Comparison of ENCODE assay signal across 27 mouse cellular contexts in genomic region chr1:86972693-86973092, GRCm38 (mm10).
DNase-seq lines count a peak whose midpoint lies in the region; ATAC-seq and TF ChIP-seq lines count a peak whose summit lies in the region.
"Had no signal": no experiment of that assay in that cellular context is flagged by ENCODE, and none has a peak within 500 bp of the region (broad histone marks: within the 10 kb centered on the region; RNA-seq: fewer than 3 reads in every experiment).

No protein-coding gene starts in this region.

- no peak overlapping the region for H3K4me3 ChIP-seq in layer of hippocampus, adult 2 months
- H3K4me3 ChIP-seq: erythroblast, embryonic 14.5 days; heart, adult 2 months; heart, embryonic 12.5 days; intestine, embryonic 15.5 days; liver, embryonic 15.5 days; lung, embryonic 15.5 days had no signal

- ATAC-seq in megakaryocyte progenitor cell, adult 5-6 weeks (replicated peaks; ENCODE audit: poor library complexity): 0 out of 2 replicates have a peak, but pooled peaks have one; percentile 37
- ATAC-seq: forebrain, embryonic 14.5 days; hindbrain, embryonic 16.5 days; intestine, embryonic 15.5 days; midbrain, embryonic 16.5 days had no signal

- TF ChIP-seq CTCF in layer of hippocampus, adult 2 months (conservative IDR thresholded peaks at IDR 0.05): peak; percentile 29; the same call in 1 of the 2 replicates

- H3K27ac ChIP-seq in layer of hippocampus, adult 2 months: no peak overlapping the region
- H3K27ac ChIP-seq: heart, adult 2 months; intestine, embryonic 15.5 days; liver, embryonic 15.5 days; lung, embryonic 15.5 days had no signal

- no peak for DNase-seq in layer of hippocampus, adult 2 months (ENCODE audit: low spot score in 2 of 2)
- DNase-seq in layer of hippocampus, adult 8-10 months (ENCODE audit: low spot score in 2 of 2): no peak
- DNase-seq in A20 (ENCODE audit: low read depth, low spot score) (peak; percentile 39), MEL-GATA-1-ER (ENCODE audit: extremely low read depth, low read depth) (peak; percentile 9)
- DNase-seq in cerebellum, adult 18-20 months: no peak
- no peak for DNase-seq in kidney, postnatal 36 days
- no peak for DNase-seq in right cerebral cortex, postnatal 14 days
- DNase-seq: adrenal gland, postnatal 36 days; cerebellum, adult 2 months; cerebellum, postnatal 14 days; gastrocnemius, postnatal 36 days; heart, adult 2 months; kidney, adult 8-10 months; kidney, postnatal 14 days; left cerebral cortex, postnatal 4 days; right cerebral cortex, adult 18-20 months; right cerebral cortex, postnatal 4 days; thymus, postnatal 4 days had no signal

Comparison
In these comparisons a context has a peak if more than half of its experiments do, and no peak if none do; other contexts are left out.
1. DNase-seq: peak in A20 (single experiment) and MEL-GATA-1-ER (single experiment); none in layer of hippocampus, adult 2 months (0 of 2), layer of hippocampus, adult 8-10 months (0 of 2), cerebellum, adult 18-20 months (0 of 2), kidney, postnatal 36 days (0 of 2) and right cerebral cortex, postnatal 14 days (single experiment).